11 mouse cellular contexts compared by ENCODE assay signal in the genomic region with DNA sequence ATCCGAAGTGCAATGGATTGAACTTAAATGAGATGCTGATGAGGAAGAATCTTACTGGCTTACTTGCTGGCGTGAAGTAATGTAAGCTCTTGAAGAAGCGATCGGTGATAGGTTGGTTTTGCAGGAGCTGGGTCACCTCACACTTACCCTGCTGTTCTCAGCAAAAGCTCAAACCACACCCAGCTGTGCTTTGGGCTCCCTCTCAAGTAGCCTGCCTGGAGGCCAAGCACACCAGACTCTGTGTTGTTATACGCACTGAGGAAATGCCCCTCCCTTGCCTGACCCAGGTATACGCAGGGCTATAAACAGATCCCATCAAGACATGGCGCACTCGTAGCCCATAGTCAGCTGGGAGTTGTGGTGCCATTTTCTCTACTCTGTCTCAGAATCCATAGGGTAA.
"Had no signal": no experiment of that assay in that cellular context is flagged by ENCODE, and none has a peak within 500 bp of the region (broad histone marks: within the 10 kb centered on the region; RNA-seq: fewer than 3 reads in every experiment).

No protein-coding gene starts in this region.

- DNase-seq: kidney, adult 8-10 months; kidney, postnatal 36 days; left cerebral cortex, postnatal 4 days; lung, adult 18-20 months; lung, postnatal 4 days; thymus, adult 2 months had no signal

- H3K4me2 ChIP-seq: limb, embryonic 13.5 days; midbrain, embryonic 11.5 days; midbrain, embryonic 15.5 days; neural tube, embryonic 12.5 days had no signal

- ATAC-seq: midbrain, embryonic 15.5 days had no signal

- H3K27ac ChIP-seq: limb, embryonic 13.5 days; liver, embryonic 14.5 days; midbrain, embryonic 15.5 days; neural tube, embryonic 12.5 days had no signal

- H3K27me3 ChIP-seq: limb, embryonic 13.5 days; midbrain, embryonic 15.5 days; neural tube, embryonic 12.5 days had no signal

- H3K9ac ChIP-seq: limb, embryonic 13.5 days; liver, embryonic 14.5 days; midbrain, embryonic 15.5 days; neural tube, embryonic 12.5 days had no signal

- H3K9me3 ChIP-seq: limb, embryonic 13.5 days; midbrain, embryonic 15.5 days; neural tube, embryonic 12.5 days had no signal

- H3K36me3 ChIP-seq: limb, embryonic 13.5 days; midbrain, embryonic 15.5 days; neural tube, embryonic 12.5 days had no signal

- H3K4me3 ChIP-seq: limb, embryonic 13.5 days; midbrain, embryonic 15.5 days; neural tube, embryonic 12.5 days had no signal
